Mouse (Mus musculus): ENCODE results near the gene Gm11084. TPM values are rescaled to one million over a fixed set of nuclear protein-coding genes. Genes with fewer than 3 reads are reported as not detected.
"Not testable (repeated sequence)": the region's sequence is repeated elsewhere in the genome, so short reads cannot be mapped to it uniquely, and the experiment has no call there.

Gene Gm11084
- total RNA-seq, 2 experiments from 2014 or later = not detected

GRCm38 (mm10) chr2:72995346-72996097 is 9.0 kb upstream of the Gm11084 start:
- DNase-seq (ENCODE audit: low spot score in 2 of 2) = peak; percentile 55 to 72

GRCm38 (mm10) chr2:72994165-72994564 is 7.6 kb upstream of the Gm11084 start:
- DNase-seq (ENCODE audit: low spot score in 2 of 2) = no peak

- no peak for DNase-seq (ENCODE audit: low spot score in 2 of 2)
Measured at GRCm38 (mm10) chr2:72992497-72992896, 6.0 kb upstream of the Gm11084 start.

GRCm38 (mm10) chr2:72988945-72989344 is 2.4 kb upstream of the Gm11084 start:
- DNase-seq (ENCODE audit: low spot score in 2 of 2) = not testable (repeated sequence)

GRCm38 (mm10) chr2:72985516-72985915 is 1.0 kb downstream of the Gm11084 start:
- DNase-seq (ENCODE audit: low spot score in 2 of 2) = no peak

GRCm38 (mm10) chr2:72984806-72985205 is 1.7 kb downstream of the Gm11084 start:
- no peak for DNase-seq (ENCODE audit: low spot score in 2 of 2)

- no peak for DNase-seq (ENCODE audit: low spot score in 2 of 2)
Measured at GRCm38 (mm10) chr2:72983211-72983610, 3.3 kb downstream of the Gm11084 start.

GRCm38 (mm10) chr2:72982110-72982785 is 4.3 kb downstream of the Gm11084 start:
- no peak for DNase-seq (ENCODE audit: low spot score in 2 of 2)

- no peak for DNase-seq (ENCODE audit: low spot score in 2 of 2)
Measured at GRCm38 (mm10) chr2:72981441-72982109, 4.9 kb downstream of the Gm11084 start.

GRCm38 (mm10) chr2:72981075-72981420 is 5.5 kb downstream of the Gm11084 start:
- no peak for DNase-seq (ENCODE audit: low spot score in 2 of 2)

GRCm38 (mm10) chr2:72980337-72981074 is 6.0 kb downstream of the Gm11084 start, which contains the start of gene Sp3:
Gene Sp3 (minus strand): TSS chr2:72980446.
- DNase-seq (ENCODE audit: low spot score in 2 of 2) = peak; percentile 96 to 97

GRCm38 (mm10) chr2:72979659-72980071 is 6.9 kb downstream of the Gm11084 start:
- peak; percentile 72 to 82 for DNase-seq (ENCODE audit: low spot score in 2 of 2)

- peak; percentile 63 to 84 for DNase-seq (ENCODE audit: low spot score in 2 of 2)
Measured at GRCm38 (mm10) chr2:72978901-72979658, 7.4 kb downstream of the Gm11084 start.

GRCm38 (mm10) chr2:72978473-72978872 is 8.0 kb downstream of the Gm11084 start:
- peak in 1 of 2 experiments; percentile 37 for DNase-seq (ENCODE audit: low spot score in 2 of 2)

GRCm38 (mm10) chr2:72977272-72977671 is 9.2 kb downstream of the Gm11084 start:
- DNase-seq (ENCODE audit: low spot score in 2 of 2) = no peak

GRCm38 (mm10) chr2:72976036-72976435 is 10.5 kb downstream of the Gm11084 start:
- DNase-seq (ENCODE audit: low spot score in 2 of 2) = no peak

- DNase-seq (ENCODE audit: low spot score in 2 of 2) = no peak
Measured at GRCm38 (mm10) chr2:72970831-72971230, 15.7 kb downstream of the Gm11084 start.

GRCm38 (mm10) chr2:72970302-72970701 is 16.2 kb downstream of the Gm11084 start:
- no peak for DNase-seq (ENCODE audit: low spot score in 2 of 2)

- no peak for DNase-seq (ENCODE audit: low spot score in 2 of 2)
Measured at GRCm38 (mm10) chr2:72968536-72968935, 18.0 kb downstream of the Gm11084 start.

GRCm38 (mm10) chr2:72965450-72965849 is 21.1 kb downstream of the Gm11084 start:
- DNase-seq (ENCODE audit: low spot score in 2 of 2) = no peak

- DNase-seq (ENCODE audit: low spot score in 2 of 2) = no peak
Measured at GRCm38 (mm10) chr2:72956415-72956814, 30.1 kb downstream of the Gm11084 start.

Measured in left cerebral cortex, adult 18-20 months (tissue).